Mouse (Mus musculus) G1E-ER4 (cell line): ENCODE measurements around the gene Grhl3. TPM values are rescaled to one million over a fixed set of nuclear protein-coding genes. Genes with fewer than 3 reads are reported as not detected.

Experiments used
- GATA1 ChIP-seq: IDR thresholded peaks from one replicate; pipeline ENCODE4 v1.8.0; 2012; ENCODE audit warnings: low read length, inconsistent platforms
- polyA plus RNA-seq: library from polyadenylated mRNA; stranded (reverse); fragments of >175 nt; gene quantifications from 2 replicates; pipeline ENCODE4 v1.2.3, GENCODE M21; 2012

Gene Grhl3
- polyA plus RNA-seq, 1 experiment = not detected

DNA sequence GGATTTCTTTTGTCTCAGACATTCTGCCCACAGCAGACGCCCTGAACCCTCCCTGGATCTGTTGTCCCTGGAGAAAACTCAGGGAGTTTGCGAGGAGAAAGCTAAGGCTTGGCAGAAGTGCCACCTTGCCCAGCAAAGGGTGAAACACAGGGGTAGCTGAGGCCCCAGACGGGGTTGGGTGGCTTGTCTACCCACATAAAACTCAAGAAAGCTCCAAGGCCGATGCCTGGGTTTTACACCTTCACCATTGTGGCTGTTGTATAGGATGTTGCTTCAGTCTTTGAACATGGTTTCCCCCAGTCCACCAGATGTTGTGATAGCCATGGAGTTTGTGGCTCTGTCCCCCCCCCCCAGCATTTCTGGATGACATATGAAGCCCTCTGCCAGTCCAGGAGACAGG lies 11.4 kb upstream of the Grhl3 start:
- TF ChIP-seq GATA1 = no peak

DNA sequence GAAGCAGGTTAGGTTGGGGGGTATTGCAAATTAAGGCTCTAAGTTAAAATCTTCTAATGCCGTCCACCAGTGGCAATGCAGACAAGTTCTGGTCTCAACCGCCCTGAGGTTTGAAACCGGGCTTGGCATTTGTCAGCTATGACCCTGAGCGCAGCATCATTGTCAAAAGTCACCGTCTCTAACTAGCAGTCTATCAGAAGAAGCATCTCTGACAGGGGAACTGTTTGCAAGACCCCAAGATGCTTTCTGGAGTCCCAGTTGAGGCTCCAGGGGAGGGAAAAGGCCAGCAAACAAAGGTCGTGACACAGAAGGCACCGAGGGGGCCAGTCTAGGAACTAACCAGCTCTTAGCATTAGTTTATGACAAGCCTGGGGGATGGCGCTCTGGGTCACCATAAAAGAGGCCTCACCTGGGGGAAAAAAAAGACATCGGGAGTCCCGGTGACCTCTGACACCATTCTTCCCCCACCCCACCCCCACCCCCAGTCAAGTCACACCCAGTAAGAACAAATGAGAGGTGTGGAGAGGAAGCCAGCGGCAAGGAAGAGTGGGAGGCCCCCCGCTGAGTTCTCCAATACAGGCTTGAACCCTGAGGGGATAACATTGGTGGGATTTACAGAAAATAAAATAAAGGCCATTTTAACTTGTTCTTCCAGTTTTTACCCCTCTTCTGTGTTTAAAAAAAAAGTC lies 7.9 kb upstream of the Grhl3 start:
- no peak for TF ChIP-seq GATA1

DNA sequence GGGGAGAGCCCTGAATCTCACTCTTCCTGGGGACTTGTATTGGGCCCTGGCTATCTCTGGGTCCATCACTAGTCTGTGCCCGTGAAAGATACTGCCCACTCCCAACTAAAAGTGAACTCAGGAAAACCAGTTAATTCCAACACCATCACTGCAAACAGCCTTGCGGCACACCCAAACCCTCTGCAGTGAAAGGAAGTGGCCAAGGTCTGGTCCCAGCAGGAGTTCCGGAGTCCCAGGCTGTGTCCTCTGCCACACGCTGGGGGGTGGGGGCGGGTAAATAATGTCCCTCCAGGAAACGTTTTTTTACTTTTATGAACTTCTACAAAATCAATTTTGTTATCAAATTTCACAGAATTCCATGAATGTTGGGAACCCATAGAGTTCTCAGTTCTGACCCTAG lies 6.3 kb upstream of the Grhl3 start:
- no peak for TF ChIP-seq GATA1

DNA sequence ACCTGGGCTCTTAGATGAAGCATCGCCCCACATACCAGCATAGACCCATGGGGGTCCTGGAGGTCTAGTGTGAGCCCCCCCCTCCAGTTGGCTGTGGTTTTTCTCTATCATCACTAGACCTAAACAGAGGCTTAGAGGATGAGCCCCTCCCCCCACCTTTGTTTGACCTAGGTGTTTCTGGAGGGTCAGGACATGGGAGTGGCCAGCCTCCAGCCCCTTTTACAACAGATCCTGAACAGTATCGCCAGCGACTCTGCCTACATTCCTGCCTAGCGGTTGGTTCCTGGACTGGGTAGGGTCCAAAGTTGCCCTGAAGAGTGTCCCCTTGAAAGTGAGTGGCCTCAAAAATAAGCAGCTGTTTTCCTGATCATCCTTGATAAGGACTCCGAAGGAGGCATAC lies 5.1 kb upstream of the Grhl3 start:
- no peak for TF ChIP-seq GATA1

DNA sequence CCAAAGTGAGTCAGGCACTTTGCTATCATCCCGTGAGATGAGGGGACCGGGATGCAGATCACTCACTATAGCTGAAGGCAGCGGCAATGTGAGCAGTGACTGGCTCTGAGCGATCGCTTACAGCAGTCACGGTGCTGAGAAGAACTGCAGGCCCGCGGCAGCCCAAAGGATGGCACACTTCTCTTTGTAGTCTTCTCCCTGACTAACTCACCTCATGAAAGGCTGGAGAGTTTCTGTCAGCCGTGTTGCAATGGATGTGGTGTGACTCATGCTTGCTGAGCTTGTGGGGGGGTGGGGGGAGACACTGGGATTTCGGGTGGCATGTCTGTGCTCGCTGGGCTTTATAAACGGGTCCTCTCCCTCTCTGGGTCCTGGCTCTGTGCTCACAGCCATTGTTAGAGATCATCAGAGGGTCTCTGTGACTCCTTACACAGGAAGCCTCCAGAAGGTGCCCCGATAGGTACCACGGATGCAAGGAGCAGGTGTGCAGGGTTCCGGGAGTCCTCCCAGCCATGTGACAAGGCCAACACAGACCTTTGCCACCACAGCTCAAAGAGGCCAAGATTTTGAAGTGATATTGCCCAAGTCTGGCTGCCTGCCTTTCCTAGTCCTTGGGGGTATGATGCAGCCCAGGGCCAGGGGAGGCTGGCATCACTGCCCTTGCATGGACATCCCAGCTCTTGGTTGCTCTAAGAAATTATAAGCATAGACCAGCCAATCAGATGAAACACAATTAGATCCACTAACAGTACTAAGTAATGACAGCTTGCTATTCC lies 2.1 kb upstream of the Grhl3 start:
- TF ChIP-seq GATA1 = no peak

DNA sequence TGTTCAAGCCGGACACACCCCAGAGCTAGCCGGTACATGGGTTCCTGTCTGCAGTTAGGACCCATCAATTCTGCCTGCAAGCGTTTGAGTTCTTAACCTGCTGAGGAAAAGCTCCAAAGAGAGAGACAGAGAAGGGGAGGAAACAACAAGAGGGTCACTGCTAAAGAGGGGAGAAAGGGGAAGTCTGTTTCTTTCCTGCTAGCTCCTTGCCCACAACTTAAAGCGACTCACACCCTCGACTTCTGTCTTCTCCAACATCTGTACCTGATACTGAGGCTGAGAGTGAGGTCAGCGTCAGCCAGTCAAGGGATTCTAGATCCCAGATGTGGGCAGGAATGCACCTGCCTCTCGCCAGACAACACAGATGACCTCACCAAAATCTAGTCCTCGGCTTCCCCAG lies 1.2 kb downstream of the Grhl3 start:
- TF ChIP-seq GATA1 = no peak

DNA sequence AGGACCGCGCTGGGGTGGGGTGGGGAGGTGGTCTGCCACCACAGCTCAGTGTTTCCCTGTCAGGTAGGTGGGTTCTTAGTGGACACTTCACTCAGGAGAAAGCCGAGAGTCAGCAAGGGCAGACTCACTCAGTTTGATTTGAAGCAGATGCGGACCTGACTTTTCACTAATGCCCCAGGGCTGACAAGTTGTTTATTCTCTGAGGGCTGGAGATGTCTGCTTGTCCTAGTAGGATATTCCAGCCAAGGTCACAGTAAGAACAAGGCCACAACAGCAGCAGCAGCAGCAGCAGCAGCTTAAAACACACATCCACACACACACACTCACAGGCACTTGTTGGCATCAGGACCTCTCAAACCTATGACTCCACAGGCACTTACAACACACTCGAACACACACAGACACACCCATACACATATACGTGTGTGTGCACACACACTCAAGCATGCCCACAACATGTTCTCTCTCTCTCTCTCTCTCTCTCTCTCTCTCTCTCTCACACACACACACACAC lies 2.3 kb downstream of the Grhl3 start:
- no peak for TF ChIP-seq GATA1

DNA sequence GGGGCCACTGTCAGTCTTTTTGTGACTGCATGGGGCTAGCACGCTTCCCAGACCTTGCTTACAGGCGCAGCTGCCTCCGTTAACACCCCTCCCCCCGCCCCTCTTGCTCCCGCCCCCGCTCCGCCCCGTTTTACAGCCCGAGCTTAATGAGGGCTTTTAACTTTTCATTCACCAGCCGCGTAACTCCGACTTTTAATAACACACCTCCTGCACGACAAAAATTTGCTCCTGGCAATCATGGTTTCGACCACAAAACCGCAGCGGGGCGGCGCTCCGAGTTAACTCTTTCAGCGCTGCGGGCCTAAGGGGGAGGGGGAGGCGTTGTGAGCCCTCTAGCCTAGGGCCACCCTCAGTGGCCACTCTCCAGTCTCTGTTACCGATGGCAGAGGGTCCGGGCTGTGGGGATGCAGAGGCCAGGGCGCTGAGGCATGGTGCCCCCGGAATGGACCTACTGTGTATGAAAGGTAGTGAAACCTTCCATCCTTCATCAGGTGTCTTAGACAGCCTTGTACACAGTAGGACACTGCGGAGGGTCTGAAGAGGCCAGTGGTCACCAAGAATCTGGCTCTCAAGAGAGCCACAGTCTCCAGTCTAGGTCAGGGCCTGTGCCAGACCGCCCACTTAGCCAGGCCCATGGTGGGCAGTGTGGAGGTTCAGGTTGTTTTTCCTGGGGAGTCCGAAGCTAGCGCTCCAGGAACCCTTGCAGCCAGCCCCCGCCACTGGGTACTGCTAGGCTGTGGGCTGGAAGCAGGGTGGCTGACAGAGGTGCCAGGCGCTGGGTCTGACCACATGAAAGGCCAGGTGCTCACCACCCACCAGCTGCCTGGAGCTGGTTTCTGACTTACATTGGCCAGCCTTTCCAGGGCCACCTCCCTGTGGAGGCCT lies 3.0 kb downstream of the Grhl3 start:
- no peak for TF ChIP-seq GATA1

DNA sequence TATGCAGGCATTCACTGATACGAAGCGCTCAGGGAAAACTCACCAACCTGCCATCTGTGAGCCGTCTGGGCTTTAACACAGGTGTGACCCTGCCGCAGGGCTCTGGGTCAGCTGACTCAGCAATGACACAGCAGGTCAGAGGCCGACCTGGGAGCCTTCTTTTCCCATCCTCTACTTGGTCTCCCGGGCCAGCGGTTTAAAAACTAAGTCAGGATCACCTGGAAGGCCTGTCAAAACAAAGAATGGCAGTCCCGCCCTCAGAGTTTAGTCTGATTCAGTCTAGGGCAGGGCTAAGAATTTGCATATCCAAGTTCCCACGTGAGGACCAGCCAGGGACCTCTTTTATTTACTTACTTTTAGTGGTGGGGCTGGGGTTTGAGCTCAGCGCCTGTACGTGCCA lies 4.2 kb downstream of the Grhl3 start:
- no peak for TF ChIP-seq GATA1

DNA sequence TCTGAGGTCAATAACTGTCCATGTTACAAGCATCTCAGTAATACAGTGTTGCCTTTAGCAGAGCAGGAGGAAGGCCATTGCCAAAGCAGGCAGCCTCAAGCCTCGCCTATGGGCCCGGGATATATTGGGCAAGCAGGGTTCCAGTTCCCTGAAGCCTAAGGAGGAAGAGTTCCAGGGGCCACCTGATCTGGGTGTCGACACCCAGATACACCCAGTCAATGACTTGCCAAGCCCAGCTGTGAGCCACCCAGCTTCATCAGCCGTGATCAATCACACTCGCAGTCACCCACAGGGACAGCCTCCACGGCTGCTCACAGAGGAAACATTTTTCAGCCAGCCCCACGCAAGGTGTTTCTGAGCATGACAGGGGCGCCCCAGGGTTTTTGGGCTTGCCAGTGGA lies 5.9 kb downstream of the Grhl3 start:
- TF ChIP-seq GATA1 = no peak

DNA sequence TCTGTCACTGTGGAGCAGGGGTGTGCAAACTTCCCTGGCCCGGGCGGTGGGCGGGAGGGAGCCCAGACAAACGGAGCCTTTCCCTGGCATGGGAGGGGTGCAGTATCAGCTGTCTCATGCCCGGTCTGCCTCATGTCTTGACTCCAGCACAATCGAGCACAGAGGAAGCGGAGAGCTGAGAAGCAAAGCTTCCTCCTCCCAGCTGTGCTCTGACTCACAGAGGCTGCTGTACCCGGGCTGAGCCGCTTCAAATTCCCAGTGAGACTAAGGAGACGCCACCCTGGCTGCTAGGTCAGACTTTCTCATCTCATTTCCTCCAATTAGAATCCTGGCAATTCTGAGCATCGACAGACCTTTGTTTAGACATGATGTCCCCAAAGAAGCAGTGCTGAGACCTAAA lies 6.4 kb downstream of the Grhl3 start:
- TF ChIP-seq GATA1 = no peak

DNA sequence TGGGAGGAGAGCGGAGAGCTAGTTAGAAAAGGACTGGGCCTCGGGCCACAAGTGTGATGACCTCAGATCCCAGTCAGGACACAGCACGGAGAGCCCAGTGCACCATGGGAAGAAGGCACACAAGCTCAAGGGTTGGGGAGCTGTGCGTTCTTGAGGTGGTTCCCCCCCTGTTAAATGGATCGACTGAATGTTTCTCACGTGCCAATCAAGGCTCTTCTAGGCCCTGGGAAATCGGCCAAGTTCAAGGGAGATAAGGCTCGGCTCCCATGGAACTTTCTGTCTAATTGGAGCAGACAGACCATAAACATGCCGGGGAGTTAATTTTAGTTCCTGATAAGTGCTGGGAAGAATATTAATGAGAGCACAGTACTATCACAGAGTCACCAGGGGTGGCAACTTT lies 8.0 kb downstream of the Grhl3 start:
- no peak for TF ChIP-seq GATA1

DNA sequence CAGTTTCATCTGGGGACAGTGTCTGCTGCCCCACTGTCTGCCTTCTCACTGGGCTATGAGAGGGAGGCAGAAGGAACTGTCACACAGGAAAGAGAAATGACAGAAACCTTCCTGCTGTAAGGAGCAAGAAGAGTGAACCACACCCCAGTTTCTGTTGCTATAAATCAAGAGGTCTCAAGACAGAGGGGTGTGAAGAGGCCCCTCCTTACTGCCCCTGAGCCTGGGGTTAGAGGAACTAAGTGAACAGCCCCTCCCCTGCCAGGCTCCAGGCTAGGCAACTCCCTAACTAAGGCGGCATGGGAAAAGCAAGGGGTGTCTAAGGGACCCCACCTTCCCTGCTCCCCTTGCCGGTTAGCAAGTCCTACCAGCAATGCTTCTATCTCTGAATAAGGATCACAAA lies 9.6 kb downstream of the Grhl3 start:
- no peak for TF ChIP-seq GATA1

DNA sequence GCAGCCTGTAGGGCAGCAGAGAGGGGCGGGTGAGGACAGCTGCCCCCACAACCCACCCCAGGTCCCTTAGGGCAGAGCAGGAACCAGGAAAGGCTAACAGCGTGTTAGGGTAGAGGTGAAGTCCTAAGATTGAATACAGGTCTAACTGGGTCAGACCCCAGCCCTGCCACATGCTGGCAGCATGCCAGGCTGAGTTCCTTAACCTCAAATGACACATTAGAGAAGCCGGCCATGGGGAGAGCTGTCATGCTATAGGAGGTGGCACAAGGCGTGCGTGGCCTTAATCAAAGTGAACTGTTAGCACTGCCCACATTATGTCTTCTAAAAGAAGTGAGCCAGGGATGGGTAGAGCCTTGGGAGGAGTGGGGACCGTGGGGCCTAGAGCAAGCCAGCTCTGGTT lies 24.1 kb downstream of the Grhl3 start:
- no peak for TF ChIP-seq GATA1

DNA sequence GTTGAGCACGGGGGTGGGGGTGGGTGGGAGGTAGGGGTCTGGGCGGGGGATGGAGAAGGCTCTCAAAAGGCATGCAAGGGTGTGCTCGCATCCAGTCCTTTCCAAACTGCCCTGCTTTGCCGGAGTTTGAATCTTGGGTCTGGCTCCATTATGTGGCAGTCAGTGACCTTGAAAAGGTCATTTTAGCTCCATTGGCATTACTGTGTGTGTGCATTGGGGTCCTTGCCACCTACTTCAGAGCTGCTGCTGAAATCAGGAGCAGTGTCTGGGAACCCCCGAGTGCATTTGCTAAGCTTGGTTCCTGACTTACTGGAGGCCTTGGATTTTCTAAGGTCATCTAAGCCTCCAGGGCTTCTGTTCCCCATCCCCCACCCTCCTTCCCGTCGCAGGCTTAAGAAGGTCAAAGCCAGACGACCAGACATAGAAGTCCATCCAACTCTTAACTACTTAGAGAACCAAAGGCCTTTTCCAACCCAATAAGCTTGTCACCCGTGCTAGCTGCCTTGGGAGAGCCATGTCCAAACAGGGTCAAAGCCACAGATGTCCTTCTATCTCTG lies 24.8 kb downstream of the Grhl3 start:
- TF ChIP-seq GATA1 = no peak

DNA sequence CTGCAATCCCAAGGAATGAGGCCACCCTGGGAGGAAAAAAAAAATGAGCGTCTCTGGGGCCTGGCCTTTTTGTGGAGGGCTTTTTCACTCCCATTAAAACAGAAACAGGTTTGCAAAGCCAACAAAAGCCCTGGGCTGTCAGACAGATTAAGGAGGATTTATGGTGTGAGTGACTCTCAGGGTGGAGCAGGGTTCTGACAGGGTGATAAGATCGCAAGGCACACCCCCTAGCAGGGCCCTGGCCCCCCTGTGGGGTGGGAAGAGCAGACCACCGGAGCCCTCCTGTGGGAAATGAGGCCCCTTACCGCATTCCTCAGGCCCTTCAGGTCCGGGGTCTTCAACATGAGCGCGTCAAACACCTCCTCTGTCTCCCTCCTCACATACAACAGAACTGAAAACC lies 25.3 kb downstream of the Grhl3 start:
- no peak for TF ChIP-seq GATA1
